Mouse (Mus musculus) testis, adult 10 weeks (tissue): ENCODE results near the gene Riox1. TPM values are rescaled to one million over a fixed set of nuclear protein-coding genes. Genes with fewer than 3 reads are reported as not detected.

Experiments
- polyA plus RNA-seq: library from polyadenylated mRNA; stranded (reverse); fragments of 350-450 nt; fragmentation: Illumina TruSeq; extraction: RNeasy Lipid Tissue Mini Kit (QIAGEN cat#74804); gene quantifications from one replicate; pipeline ENCODE4 v1.2.3, GENCODE M21; 2014; ENCODE audit warnings: low read depth, low replicate concordance

Gene Riox1
- polyA plus RNA-seq = 0.74 TPM

DNA sequence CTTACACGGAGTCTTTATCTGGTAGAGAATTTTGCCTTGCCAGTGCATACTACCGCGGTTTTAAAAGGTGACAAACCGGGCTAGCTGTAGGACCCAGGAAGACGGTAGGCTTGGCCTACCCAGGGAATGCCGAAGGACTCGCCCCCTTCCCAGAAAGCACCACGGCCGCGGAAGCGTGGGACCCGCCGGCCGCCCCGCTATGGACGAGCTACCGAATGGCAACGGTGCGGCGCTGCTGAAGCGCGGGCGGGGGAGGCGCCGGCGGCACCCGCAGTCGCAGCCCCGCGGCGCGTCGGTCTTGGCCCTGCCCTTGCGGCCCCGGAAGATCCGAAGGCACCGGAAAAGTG lies at the start of gene Riox1:
TSS of gene Riox1 (plus strand) at position 116 of the 347 bp plus-strand sequence.

DNA sequence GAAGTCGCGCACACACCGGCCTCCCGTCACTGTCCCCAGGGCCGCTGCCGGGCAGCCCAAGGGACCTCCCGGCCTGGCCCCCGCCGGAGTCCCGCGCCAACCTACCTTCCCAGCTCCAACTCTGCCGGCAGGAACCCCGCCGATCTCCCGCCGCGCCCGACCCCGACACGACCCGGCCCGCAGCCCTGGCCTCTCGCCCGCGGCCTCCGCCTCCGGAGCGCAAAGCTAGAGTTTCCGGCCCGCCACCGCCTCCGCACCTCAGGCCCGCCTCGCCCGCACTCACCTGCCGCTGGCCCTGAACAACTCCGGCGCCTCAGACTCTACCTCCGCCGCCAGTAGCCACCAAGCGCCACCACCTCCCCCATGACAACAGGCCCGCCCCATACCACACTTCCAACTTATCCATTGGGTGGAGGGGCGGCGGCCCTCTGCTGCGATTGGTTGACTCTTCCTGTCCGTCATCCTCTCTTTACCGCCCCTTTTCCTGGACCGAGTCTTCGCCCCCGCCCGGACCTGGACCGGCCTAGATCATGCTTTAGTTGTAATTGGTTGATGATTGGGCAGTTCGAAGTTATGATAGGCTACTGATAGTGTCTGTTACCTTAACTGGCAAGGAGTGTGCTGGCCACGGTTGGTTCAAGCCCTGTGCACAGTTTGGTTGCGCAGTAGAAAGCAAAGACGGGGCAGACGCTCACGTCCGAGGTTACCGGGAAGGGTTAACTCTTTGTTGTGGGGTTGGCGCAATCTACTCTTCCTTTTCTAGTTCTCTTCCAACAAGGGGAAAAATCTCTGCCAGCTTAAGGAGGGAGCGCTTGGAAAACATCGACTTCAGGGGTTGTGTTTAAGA lies 28.6 kb upstream of the Riox1 start, which contains the start of gene Numb:
TSS of gene Numb (minus strand) at position 400 of the 847 bp plus-strand sequence.

DNA sequence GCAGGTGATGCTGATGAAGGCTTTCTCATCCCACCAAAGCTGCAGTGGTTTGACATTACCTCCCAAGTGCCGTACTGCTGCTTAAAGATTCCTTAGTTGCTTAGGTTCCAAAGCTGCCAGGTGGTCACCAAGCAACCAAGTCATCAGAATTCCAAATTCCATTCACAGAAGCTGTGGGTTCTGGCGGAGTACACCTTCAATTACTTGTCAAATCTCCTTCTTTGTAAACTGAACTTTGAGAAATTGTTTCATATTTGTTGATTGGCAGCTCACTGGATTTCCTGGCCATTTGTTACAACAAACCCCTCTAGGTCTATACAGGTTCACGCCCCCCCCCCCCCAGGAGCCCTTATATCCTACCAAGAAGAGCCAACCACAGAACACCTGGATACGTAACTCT lies 34.3 kb downstream of the Riox1 start, which contains the start of gene Heatr4:
TSS of gene Heatr4 (minus strand) at position 101 of the 400 bp plus-strand sequence.

DNA sequence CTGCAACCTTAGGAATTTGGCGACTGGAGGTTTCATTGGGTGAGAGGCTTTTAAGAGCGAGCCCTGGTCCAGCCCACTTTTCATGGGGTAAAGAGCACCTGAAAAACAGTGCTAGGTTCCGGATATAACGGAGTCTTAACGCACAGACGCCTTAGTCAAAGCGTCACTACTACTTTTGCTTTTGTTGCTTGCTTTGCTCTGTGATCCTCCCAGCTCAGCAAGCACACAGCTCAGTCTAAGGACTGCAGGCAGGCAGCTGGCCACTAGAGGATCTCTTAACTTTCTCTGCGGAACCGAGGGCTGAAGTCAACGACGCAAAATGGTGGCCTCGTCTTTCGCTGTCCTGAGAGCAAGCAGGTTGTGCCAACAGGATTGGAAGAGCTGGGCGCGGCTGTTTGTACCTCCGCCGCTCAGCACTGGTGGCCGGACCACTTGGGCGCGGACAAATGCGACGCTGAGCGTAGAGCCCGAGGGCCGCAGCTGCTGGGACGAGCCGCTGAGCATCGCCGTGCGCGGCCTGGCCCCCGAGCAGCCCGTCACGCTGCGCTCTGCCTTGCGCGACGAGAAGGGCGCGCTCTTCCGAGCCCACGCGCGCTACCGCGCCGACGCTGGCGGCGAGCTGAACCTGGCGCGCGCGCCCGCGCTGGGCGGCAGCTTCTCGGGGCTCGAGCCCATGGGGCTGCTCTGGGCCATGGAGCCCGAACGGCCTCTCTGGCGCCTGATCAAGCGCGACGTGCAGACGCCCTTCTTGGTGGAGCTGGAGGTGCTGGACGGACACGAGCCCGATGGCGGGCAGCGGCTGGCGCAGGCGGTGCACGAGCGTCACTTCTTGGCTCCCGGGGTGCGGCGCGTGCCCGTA lies 37.4 kb downstream of the Riox1 start, which contains the start of gene Acot2:
TSS of gene Acot2 (plus strand) at position 279 of the 859 bp plus-strand sequence.

Other genes starting within 250 kb of the Riox1 start
- 0.42 TPM for gene Papln, start 187.0 kb upstream of the Riox1 start, polyA plus RNA-seq
- gene Numb, start 28.7 kb upstream of the Riox1 start, polyA plus RNA-seq = 15.0 TPM
- gene Heatr4, start 34.2 kb downstream of the Riox1 start, polyA plus RNA-seq = 21.8 TPM
- gene Acot2, start 37.3 kb downstream of the Riox1 start, polyA plus RNA-seq = 0.15 TPM
- gene Acot1, start 58.9 kb downstream of the Riox1 start, polyA plus RNA-seq = 1.4 TPM
- gene Acot4, start 87.8 kb downstream of the Riox1 start, polyA plus RNA-seq = 0.11 TPM
- not detected for gene Gm49366, start 88.3 kb downstream of the Riox1 start, polyA plus RNA-seq
- gene Acot3, start 101.5 kb downstream of the Riox1 start, polyA plus RNA-seq = not detected
- not detected for gene Acot5, start 118.7 kb downstream of the Riox1 start, polyA plus RNA-seq
- 1.1 TPM for gene Acot6, start 150.0 kb downstream of the Riox1 start, polyA plus RNA-seq
- gene Dnal1, start 163.8 kb downstream of the Riox1 start, polyA plus RNA-seq = 85.0 TPM
- 12.8 TPM for gene Pnma1, start 197.9 kb downstream of the Riox1 start, polyA plus RNA-seq